Mouse (Mus musculus) left cerebral cortex, adult 18-20 months (tissue): Measurements from ENCODE around the gene Ptprh. TPM values are rescaled to one million over a fixed set of nuclear protein-coding genes. Genes with fewer than 3 reads are reported as not detected.
A peak's percentile ranks its signal among the peaks of the same experiment; 100 is the strongest.

Experiments used
- DNase-seq, 2 experiments: peaks; one replicate each; pipeline ENCODE4 v3.0.0; 2021 to 2022; ENCODE audit warnings: low spot score in 2 of 2, mixed read lengths in 1 of 2
- microRNA-seq, 2 experiments: library from miRNA; unstranded; fragments of <30 nt; microRNA quantifications; one replicate each; pipeline ENCODE4 v1.2.0; 2021
- total RNA-seq, 2 experiments: library from RNA; stranded (reverse); gene quantifications; 2 replicates each; pipeline ENCODE4 v1.2.3; 2021

Gene Ptprh
- total RNA-seq, 2 experiments from 2014 or later = 0.82 to 1.1 TPM

- DNase-seq = peak; percentile 62 to 65
These were observed 101.3 kb downstream of the Ptprh start for GRCm38 (mm10) chr7:4502421-4503090.

GRCm38 (mm10) chr7:4501558-4502397, 102.1 kb downstream of the Ptprh start, which contains the start of gene Ppp1r12c:
Gene Ppp1r12c, minus strand, starts transcription at chr7:4501680.
- peak; percentile 96 for DNase-seq

- DNase-seq = peak; percentile 28 to 56
These were observed 102.9 kb downstream of the Ptprh start for GRCm38 (mm10) chr7:4500892-4501471.

- DNase-seq = no peak
These were observed 104.8 kb downstream of the Ptprh start for GRCm38 (mm10) chr7:4499034-4499433.

Small RNA genes lying within 50 kb of the gene (microRNA-seq; reads per million reads assigned to microRNA genes)
- 0 reads per million in 2 experiments for gene Gm23577

Other genes with a start within 250 kb of the Ptprh start
- gene Gp6, start 206.3 kb downstream of the Ptprh start, total RNA-seq = not detected
- 10 to 100 TPM; 25.3 to 28.1 TPM for gene Rdh13, start 158.4 kb downstream of the Ptprh start, total RNA-seq
- 1 to 10 TPM; 4.7 to 7.9 TPM for gene Eps8l1, start 143.4 kb downstream of the Ptprh start, total RNA-seq
- gene Ppp1r12c, start 102.4 kb downstream of the Ptprh start, total RNA-seq = 100 to 1,000 TPM; 154 TPM
- 10 to 100 TPM in 1 of 2 experiments, 1 to 10 TPM in 1; 7.6 to 11.7 TPM for gene Tnnt1, start 87.7 kb downstream of the Ptprh start, total RNA-seq
- gene Tnni3, start 79.8 kb downstream of the Ptprh start, total RNA-seq = 1 to 10 TPM in 1 of 2 experiments, under 1 TPM in 1; 0.88 to 1.3 TPM
- under 1 TPM; 0.23 to 0.37 TPM for gene Dnaaf3, start 71.6 kb downstream of the Ptprh start, total RNA-seq
- gene Syt5, start 56.5 kb downstream of the Ptprh start, total RNA-seq = 100 to 1,000 TPM; 281 to 299 TPM
- 10 to 100 TPM; 13.9 to 16.7 TPM for gene Tmem86b, start 27.4 kb upstream of the Ptprh start, total RNA-seq
- 100 to 1,000 TPM; 129 to 135 TPM for gene Ppp6r1, start 55.0 kb upstream of the Ptprh start, total RNA-seq
- 100 to 1,000 TPM; 100 to 105 TPM for gene Hspbp1, start 81.0 kb upstream of the Ptprh start, total RNA-seq
- gene Brsk1, start 86.6 kb upstream of the Ptprh start, total RNA-seq = 100 to 1,000 TPM; 436 to 437 TPM
- gene Tmem150b, start 121.2 kb upstream of the Ptprh start, total RNA-seq = not detected
- gene Kmt5c, start 136.1 kb upstream of the Ptprh start, total RNA-seq = 10 to 100 TPM; 19.0 to 25.2 TPM
- gene Cox6b2, start 149.1 kb upstream of the Ptprh start, total RNA-seq = 1 to 10 TPM; 5.0 to 8.8 TPM
- gene Fam71e2, start 167.3 kb upstream of the Ptprh start, total RNA-seq = not detected
- under 1 TPM; 0.28 to 0.30 TPM for gene Il11, start 178.8 kb upstream of the Ptprh start, total RNA-seq
- not detected for gene Tmem190, start 178.9 kb upstream of the Ptprh start, total RNA-seq
- gene Tmem238, start 185.6 kb upstream of the Ptprh start, total RNA-seq = 1 to 10 TPM; 2.0 to 3.1 TPM
- 100 to 1,000 TPM; 439 to 453 TPM for gene Rpl28, start 188.8 kb upstream of the Ptprh start, total RNA-seq
- 100 to 1,000 TPM; 101 to 108 TPM for gene Ube2s, start 208.5 kb upstream of the Ptprh start, total RNA-seq
- 100 to 1,000 TPM; 102 to 115 TPM for gene Shisa7, start 240.7 kb upstream of the Ptprh start, total RNA-seq